Mouse (Mus musculus): Measurements from ENCODE around the gene Auh.

Auh gene

DNA sequence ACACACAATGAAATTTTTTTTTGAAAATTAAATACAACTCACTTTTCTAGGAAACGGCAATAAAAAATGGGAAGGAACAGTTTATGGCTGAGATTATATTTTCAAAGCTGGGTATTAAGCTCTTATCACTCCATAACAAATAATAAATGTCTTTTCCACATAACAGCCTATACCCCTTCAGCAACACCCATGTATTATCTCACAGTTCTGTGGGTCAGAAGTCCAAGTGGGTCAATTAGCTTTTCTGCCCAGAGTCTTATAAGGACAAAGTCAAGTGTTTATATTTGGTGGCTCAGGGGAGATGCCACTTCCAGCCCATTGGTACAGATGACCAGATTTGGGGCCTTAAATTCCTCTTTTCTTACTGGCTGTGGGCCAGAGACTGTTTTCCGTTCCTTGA is 129.4 kb downstream of the Auh start:
- DNase-seq (ENCODE audit: low spot score): no peak

DNA sequence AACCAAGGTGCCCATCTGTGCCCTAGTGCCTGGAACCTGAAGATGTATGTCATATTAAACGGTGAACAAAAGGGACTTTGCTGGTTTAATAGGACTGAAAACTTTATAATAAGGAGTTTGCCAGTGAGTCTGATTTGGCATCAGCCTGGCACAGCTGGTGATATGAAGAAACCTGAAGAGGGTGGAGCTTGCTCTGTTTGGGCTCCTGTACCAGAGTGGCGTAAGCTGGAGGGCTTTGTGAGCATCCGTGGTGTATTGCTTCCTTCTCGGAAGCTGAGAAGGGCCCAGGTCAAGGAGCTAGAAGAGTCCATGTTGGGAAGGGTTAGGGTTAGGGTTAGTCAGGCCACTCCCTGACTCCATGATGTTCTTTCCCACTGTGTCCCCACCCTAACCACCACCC is 135.2 kb downstream of the Auh start:
- no peak for DNase-seq (ENCODE audit: low spot score)

DNA sequence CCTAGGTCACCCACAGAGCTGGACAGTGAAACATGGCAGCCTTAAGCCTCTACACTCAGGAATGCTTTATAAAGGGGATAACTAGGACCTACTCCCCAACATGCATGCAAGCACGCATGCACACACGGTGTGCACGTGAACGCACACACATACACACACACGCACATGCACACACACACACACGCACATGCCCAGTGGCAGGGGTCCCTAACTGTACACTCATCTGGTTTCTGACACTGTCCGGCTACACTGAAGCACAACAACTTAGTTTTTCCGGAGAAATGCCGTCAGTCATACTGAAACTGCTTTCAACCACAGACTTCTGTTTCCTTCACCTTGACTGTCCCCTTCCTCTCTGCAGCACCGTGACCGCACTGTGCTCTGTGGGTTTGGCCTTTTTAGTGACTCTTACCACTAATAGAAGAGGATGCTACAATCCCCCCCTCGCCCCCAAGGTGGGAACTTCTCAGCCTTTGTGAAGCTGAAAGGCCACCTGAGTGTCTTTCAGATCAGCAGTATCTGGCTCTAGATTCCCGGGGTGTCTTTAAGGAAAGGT is 136.0 kb downstream of the Auh start:
- DNase-seq (ENCODE audit: low spot score): no peak

DNA sequence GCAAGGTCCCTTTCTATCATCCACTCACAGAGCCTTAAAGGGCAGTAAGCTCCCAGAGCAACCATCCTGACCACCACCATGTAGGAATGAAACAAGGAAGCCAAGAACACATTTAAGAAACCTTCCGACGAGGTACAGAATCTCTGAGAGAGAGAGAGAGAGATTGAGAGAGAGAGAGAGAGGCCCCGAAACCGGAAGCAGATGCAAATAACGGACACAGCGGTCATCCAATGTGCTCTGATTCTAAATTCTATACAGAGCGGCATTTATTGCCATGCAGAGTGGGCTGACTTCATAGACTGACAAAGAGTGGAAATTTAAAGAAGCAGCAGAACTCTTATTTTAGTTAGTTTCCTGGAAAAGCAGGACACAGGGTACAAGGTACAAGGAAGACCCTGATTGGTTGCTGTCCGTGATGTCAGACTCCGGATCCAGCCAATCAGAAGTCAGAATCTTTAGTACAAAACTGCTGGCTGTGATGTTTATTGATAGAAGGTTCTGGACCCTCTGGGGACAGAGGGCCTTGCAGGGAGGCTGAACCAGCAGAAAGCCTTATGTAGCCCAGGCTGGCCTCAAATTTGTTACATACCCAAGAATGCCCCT is 137.1 kb downstream of the Auh start:
- DNase-seq (ENCODE audit: low spot score): no peak

DNA sequence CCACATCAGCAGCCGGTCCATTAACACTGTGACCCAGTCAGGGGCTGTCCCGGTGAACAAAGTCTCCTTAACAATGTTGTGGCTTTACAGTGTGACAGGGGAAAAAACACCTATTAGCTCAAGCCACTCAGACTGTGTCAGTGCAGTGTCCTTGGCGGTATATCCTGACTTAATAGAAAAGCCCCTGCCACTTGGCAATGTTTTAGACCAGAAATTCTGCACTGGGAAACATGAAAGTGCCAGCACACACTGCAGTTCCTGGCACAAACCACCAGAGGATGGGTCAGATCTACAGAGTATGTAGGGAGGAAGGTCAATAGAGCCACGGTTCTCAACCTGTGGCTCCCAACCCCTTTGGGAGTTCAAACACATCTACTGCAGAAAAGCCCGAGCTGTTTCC is 138.6 kb downstream of the Auh start:
- DNase-seq (ENCODE audit: low spot score): no peak

Measured in embryo, embryonic 10 days (tissue).